Mouse (Mus musculus): ENCODE measurements around the gene Klhl9. TPM values are rescaled to one million over a fixed set of nuclear protein-coding genes. Genes with fewer than 3 reads are reported as not detected.

The Klhl9 gene
- total and polyA plus RNA-seq, 3 experiments = 16.6 to 69.5 (median 33.9) TPM

GRCm38 (mm10) chr4:88705924-88706323 lies 16.3 kb downstream of the Klhl9 start:
- H3K9ac ChIP-seq (ENCODE audit: control insufficient read depth, low read depth, low read length, poor library complexity, severe bottlenecking) = no peak overlapping the region
- no peak overlapping the region for H3K4me3 ChIP-seq (ENCODE audit: control insufficient read depth in 1 of 2, insufficient read depth in 1 of 2, low read depth in 2 of 2, low read length in 2 of 2)
- peak; percentile 49 for DNase-seq (ENCODE audit: low read depth, low spot score)
- no peaks in the 10 kb centered on the region for H3K79me2 ChIP-seq (ENCODE audit: control insufficient read depth, insufficient read depth, low read length, poor library complexity)
- no peaks in the 10 kb centered on the region for H3K9me3 ChIP-seq (replicated peaks; ENCODE audit: insufficient read depth, low read length)
- TF ChIP-seq USF2 (IDR thresholded peaks at IDR 0.05; ENCODE audit: borderline replicate concordance in 1 of 2, insufficient read depth in 1 of 2, low read depth in 1 of 2, low read length in 2 of 2) = no peak
- no peak for TF ChIP-seq NELFE (IDR thresholded peaks at IDR 0.05; ENCODE audit: low read depth, low read length)
- TF ChIP-seq ZMIZ1 (IDR thresholded peaks at IDR 0.05; ENCODE audit: low read depth, low read length) = no peak
- no peak for TF ChIP-seq ZKSCAN1 (IDR thresholded peaks at IDR 0.05; ENCODE audit: low read depth, low read length)
- TF ChIP-seq USF1 (IDR thresholded peaks at IDR 0.05; ENCODE audit: low read depth, low read length) = 0 out of 2 replicates have a peak, but pooled peaks have one; percentile 34
- H3K27ac ChIP-seq (ENCODE audit: control insufficient read depth, low read depth, low read length) = no peak overlapping the region
- no peaks in the 10 kb centered on the region for H3K27me3 ChIP-seq (ENCODE audit: control insufficient read depth in 1 of 2, insufficient read depth in 2 of 2, low read length in 2 of 2)
- no peaks in the 10 kb centered on the region; a peak in 1 of 4 replicates for H3K36me3 ChIP-seq (ENCODE audit: control insufficient read depth in 1 of 2, insufficient read depth in 2 of 2, low read length in 2 of 2)
- no peaks in the 10 kb centered on the region for H3K4me1 ChIP-seq (ENCODE audit: control insufficient read depth in 1 of 2, insufficient read depth in 2 of 2, low read length in 2 of 2)

GRCm38 (mm10) chr4:88699301-88699700 lies 23.0 kb downstream of the Klhl9 start:
- Histone ChIP-seq H3K27me3 (ENCODE audit: control insufficient read depth in 1 of 2, insufficient read depth in 2 of 2, low read length in 2 of 2) (no peaks in the 10 kb centered on the region; a peak in 1 of 4 replicates), H3K79me2 (ENCODE audit: control insufficient read depth, insufficient read depth, low read length, poor library complexity) (no peaks in the 10 kb centered on the region), H3K4me3 (ENCODE audit: control insufficient read depth in 1 of 2, insufficient read depth in 1 of 2, low read depth in 2 of 2, low read length in 2 of 2) (no peak overlapping the region), H3K4me1 (ENCODE audit: control insufficient read depth in 1 of 2, insufficient read depth in 2 of 2, low read length in 2 of 2) (no peaks in the 10 kb centered on the region), H3K9me3 (replicated peaks; ENCODE audit: insufficient read depth, low read length) (no peaks in the 10 kb centered on the region), H3K9ac (ENCODE audit: control insufficient read depth, low read depth, low read length, poor library complexity, severe bottlenecking) (no peak overlapping the region), H3K27ac (ENCODE audit: control insufficient read depth, low read depth, low read length) (no peak overlapping the region), H3K36me3 (ENCODE audit: control insufficient read depth in 1 of 2, insufficient read depth in 2 of 2, low read length in 2 of 2) (no peaks in the 10 kb centered on the region)
- no peak for DNase-seq (ENCODE audit: low read depth, low spot score)
- TF ChIP-seq MAFK (IDR thresholded peaks at IDR 0.05; ENCODE audit: borderline replicate concordance, low read depth, low read length) (no peak), GABPA (IDR thresholded peaks at IDR 0.05; ENCODE audit: low read depth, low read length) (no peak), BHLHE40 (IDR thresholded peaks at IDR 0.05; ENCODE audit: borderline replicate concordance, low read depth, low read length) (no peak), TBP (IDR thresholded peaks at IDR 0.05; ENCODE audit: low read depth, low read length) (no peak), POLR2A (IDR thresholded peaks at IDR 0.05; ENCODE audit: control insufficient read depth in 1 of 2, insufficient read depth in 1 of 2, low read depth in 1 of 2, low read length in 2 of 2, poor library complexity in 1 of 2) (no peak), RAD21 (IDR thresholded peaks at IDR 0.05; ENCODE audit: low read depth, low read length) (no peak), ZNF384 (IDR thresholded peaks at IDR 0.05; ENCODE audit: low read depth, low read length) (no peak), MYC (IDR thresholded peaks at IDR 0.05; ENCODE audit: low read depth, low read length) (no peak)

GRCm38 (mm10) chr4:88698781-88699180 lies 23.5 kb downstream of the Klhl9 start:
- Histone ChIP-seq H3K9ac (ENCODE audit: control insufficient read depth, low read depth, low read length, poor library complexity, severe bottlenecking) (no peak overlapping the region), H3K4me1 (ENCODE audit: control insufficient read depth in 1 of 2, insufficient read depth in 2 of 2, low read length in 2 of 2) (no peaks in the 10 kb centered on the region), H3K36me3 (ENCODE audit: control insufficient read depth in 1 of 2, insufficient read depth in 2 of 2, low read length in 2 of 2) (no peaks in the 10 kb centered on the region), H3K79me2 (ENCODE audit: control insufficient read depth, insufficient read depth, low read length, poor library complexity) (no peaks in the 10 kb centered on the region), H3K4me3 (ENCODE audit: control insufficient read depth in 1 of 2, insufficient read depth in 1 of 2, low read depth in 2 of 2, low read length in 2 of 2) (no peak overlapping the region), H3K27me3 (ENCODE audit: control insufficient read depth in 1 of 2, insufficient read depth in 2 of 2, low read length in 2 of 2) (no peaks in the 10 kb centered on the region; a peak in 1 of 4 replicates), H3K9me3 (replicated peaks; ENCODE audit: insufficient read depth, low read length) (no peaks in the 10 kb centered on the region), H3K27ac (ENCODE audit: control insufficient read depth, low read depth, low read length) (no peak overlapping the region)
- DNase-seq (ENCODE audit: low read depth, low spot score) = no peak
- TF ChIP-seq NRF1 (IDR thresholded peaks at IDR 0.05; ENCODE audit: insufficient read depth, low read depth, low read length, poor library complexity, severe bottlenecking) = no peak
- TF ChIP-seq TCF12 (IDR thresholded peaks at IDR 0.05; ENCODE audit: low read depth, low read length) = no peak
- no peak for TF ChIP-seq USF2 (IDR thresholded peaks at IDR 0.05; ENCODE audit: borderline replicate concordance in 1 of 2, insufficient read depth in 1 of 2, low read depth in 1 of 2, low read length in 2 of 2)
- TF ChIP-seq TAL1 (IDR thresholded peaks at IDR 0.05; ENCODE audit: low read length) = no peak

All from MEL (cell line).